12 mouse cellular contexts compared by ENCODE assay signal in the genomic region with DNA sequence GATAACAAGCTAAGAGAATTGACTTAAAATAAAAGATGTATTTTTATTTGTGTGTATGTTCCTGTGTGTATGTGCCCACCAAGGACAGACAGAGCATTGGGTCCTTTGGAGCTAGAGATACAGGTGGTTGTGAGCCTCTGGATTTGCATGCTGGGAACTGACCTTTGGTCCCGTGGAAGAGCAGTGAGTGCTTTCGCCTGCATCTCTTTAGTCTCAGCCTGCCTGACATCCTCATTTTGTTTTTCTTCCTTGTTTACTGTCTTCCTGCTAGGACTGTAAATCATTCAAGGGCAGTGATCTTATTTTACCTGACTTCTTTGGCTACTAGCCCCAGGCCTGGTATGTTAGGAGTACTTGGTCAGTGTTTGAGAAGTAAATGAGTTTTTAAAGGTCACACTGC. TPM values are rescaled to one million over a fixed set of nuclear protein-coding genes. Genes with fewer than 3 reads are reported as not detected.
DNase-seq lines count a peak whose midpoint lies in the region; ATAC-seq and TF ChIP-seq lines count a peak whose summit lies in the region.
"Had no signal": no experiment of that assay in that cellular context is flagged by ENCODE, and none has a peak within 500 bp of the region (broad histone marks: within the 10 kb centered on the region; RNA-seq: fewer than 3 reads in every experiment).

No protein-coding gene starts in this region.

- intact Hi-C loops in heart, postnatal 14 days (cut with DNase I): no loop called here

- WGBS in kidney, embryonic 14.5 days: 40% methylated on average over 2 of the region's 2 CpGs
- 84% methylated on average over 2 of the region's 2 CpGs for WGBS in embryonic facial prominence, embryonic 13.5 days
- WGBS in midbrain, postnatal 0 days: 70% methylated on average over 2 of the region's 2 CpGs

- H3K9me3 ChIP-seq in kidney, embryonic 14.5 days (ENCODE audit: control insufficient read depth, low read length): no peaks in the 10 kb centered on the region
- H3K9me3 ChIP-seq in embryonic facial prominence, embryonic 13.5 days: no peaks in the 10 kb centered on the region
- H3K9me3 ChIP-seq in midbrain, postnatal 0 days (ENCODE audit: low read length): no peaks in the 10 kb centered on the region

- no peaks in the 10 kb centered on the region for H3K36me3 ChIP-seq in kidney, embryonic 14.5 days (ENCODE audit: control insufficient read depth, insufficient read depth, low read length)
- 0 out of 2 replicates have a peak, but pooled peaks cover 3% of the 10 kb centered on the region for H3K36me3 ChIP-seq in embryonic facial prominence, embryonic 13.5 days
- H3K36me3 ChIP-seq in midbrain, postnatal 0 days (ENCODE audit: insufficient read depth, low read length): no peaks in the 10 kb centered on the region

- ATAC-seq in kidney, embryonic 14.5 days (ENCODE audit: low FRiP score, low TSS enrichment): no peak
- ATAC-seq in embryonic facial prominence, embryonic 13.5 days (ENCODE audit: insufficient number of reproducible peaks, insufficient read depth, low FRiP score, low TSS enrichment, low read depth): no peak
- ATAC-seq in midbrain, postnatal 0 days (ENCODE audit: low FRiP score): no peak
- ATAC-seq in granulocyte monocyte progenitor cell, adult 5-6 weeks (replicated peaks; ENCODE audit: poor library complexity, severe bottlenecking): no peak

- no peak overlapping the region for H3K4me3 ChIP-seq in kidney, embryonic 14.5 days (ENCODE audit: low read length)
- no peak overlapping the region for H3K4me3 ChIP-seq in embryonic facial prominence, embryonic 13.5 days
- no peak overlapping the region for H3K4me3 ChIP-seq in midbrain, postnatal 0 days (ENCODE audit: low read depth, low read length)

- no peak for TF ChIP-seq CTCF in midbrain, postnatal 0 days (IDR thresholded peaks at IDR 0.05)

- H3K4me1 ChIP-seq in kidney, embryonic 14.5 days (ENCODE audit: control insufficient read depth, insufficient read depth, low read length): peaks cover 9% of the 10 kb centered on the region; the same call in 1 of the 2 replicates
- H3K4me1 ChIP-seq in embryonic facial prominence, embryonic 13.5 days: peaks cover 9% of the 10 kb centered on the region
- H3K4me1 ChIP-seq in midbrain, postnatal 0 days (ENCODE audit: insufficient read depth, low read length): peaks cover 4% of the 10 kb centered on the region; the same call in 1 of the 2 replicates

- no peak overlapping the region for H3K27ac ChIP-seq in kidney, embryonic 14.5 days (ENCODE audit: low read depth, low read length)
- H3K27ac ChIP-seq in embryonic facial prominence, embryonic 13.5 days: no peak overlapping the region
- no peak overlapping the region for H3K27ac ChIP-seq in midbrain, postnatal 0 days (ENCODE audit: low read depth, low read length)
- H3K27ac ChIP-seq: layer of hippocampus, adult 2 months had no signal

- H3K4me2 ChIP-seq in kidney, embryonic 14.5 days (replicated peaks; ENCODE audit: low read depth, low read length): no peak overlapping the region
- peak overlapping the region; percentile 75; the same call in 1 of the 2 replicates for H3K4me2 ChIP-seq in embryonic facial prominence, embryonic 13.5 days
- H3K4me2 ChIP-seq in midbrain, postnatal 0 days (ENCODE audit: low read depth, low read length, poor library complexity, severe bottlenecking): peak overlapping the region; percentile 59; the same call in 1 of the 2 replicates

- no peaks in the 10 kb centered on the region for H3K27me3 ChIP-seq in kidney, embryonic 14.5 days (ENCODE audit: control insufficient read depth, insufficient read depth, low read length)
- no peaks in the 10 kb centered on the region for H3K27me3 ChIP-seq in embryonic facial prominence, embryonic 13.5 days
- H3K27me3 ChIP-seq in midbrain, postnatal 0 days (ENCODE audit: insufficient read depth, low read length): no peaks in the 10 kb centered on the region

- H3K9ac ChIP-seq in kidney, embryonic 14.5 days (ENCODE audit: low read depth, low read length): no peak overlapping the region
- H3K9ac ChIP-seq in embryonic facial prominence, embryonic 13.5 days: peak overlapping the region; percentile 6; the same call in 1 of the 2 replicates
- H3K9ac ChIP-seq in midbrain, postnatal 0 days (replicated peaks; ENCODE audit: low read length, poor library complexity, severe bottlenecking): no peak overlapping the region

- peak; percentile 77 for DNase-seq in kidney, adult 11 months
- peak; percentile 45 for DNase-seq in kidney, postnatal 10 days
- DNase-seq in midbrain, postnatal 0 days (ENCODE audit: low spot score): no peak
- DNase-seq in testis, postnatal 10 days (ENCODE audit: low spot score): no peak
- DNase-seq in heart, postnatal 14 days: no peak
- DNase-seq: cerebellum, adult 9-10 months; gastrocnemius, postnatal 36 days; thymus, adult 2 months had no signal

RNA-seq across cellular contexts. Expression of a gene that starts 1.5 kb away (rescaled TPM):
- 34.8 and 43.7 TPM in 2 replicates for polyA plus RNA-seq in kidney, embryonic 14.5 days (2014; fragmentation: Nextera tagmentation; extraction: Ambion mirVana)
- polyA plus RNA-seq in embryonic facial prominence, embryonic 13.5 days (2015; fragmentation: Nextera tagmentation; extraction: Ambion mirVana): 158 and 211 TPM in 2 replicates
- 41.7 and 44.2 TPM in 2 replicates for total RNA-seq in midbrain, postnatal 0 days (2014; rRNA removed)
- polyA plus RNA-seq in midbrain, postnatal 0 days (2015; fragmentation: Nextera tagmentation; extraction: Ambion mirVana): 34.7 and 36.2 TPM in 2 replicates
- 10 to 100 TPM; 18.3 to 22.0 TPM for total RNA-seq in heart, postnatal 14 days (2021)
- total RNA-seq in granulocyte monocyte progenitor cell, adult 5-6 weeks (2014; fragmentation: Nextera tagmentation): 48.3 and 55.4 TPM in 2 replicates
- total RNA-seq in granulocyte monocyte progenitor cell, adult 5-6 weeks (2017): 51.4 and 73.0 TPM in 2 replicates

RNA-seq across cellular contexts. Expression of a gene that starts 12.9 kb away (rescaled TPM):
- 84.5 and 85.3 TPM in 2 replicates for polyA plus RNA-seq in kidney, embryonic 14.5 days (2014; fragmentation: Nextera tagmentation; extraction: Ambion mirVana)
- 96.8 and 106 TPM in 2 replicates for polyA plus RNA-seq in embryonic facial prominence, embryonic 13.5 days (2015; fragmentation: Nextera tagmentation; extraction: Ambion mirVana)
- total RNA-seq in midbrain, postnatal 0 days (2014; rRNA removed): 19.5 and 22.0 TPM in 2 replicates
- polyA plus RNA-seq in midbrain, postnatal 0 days (2015; fragmentation: Nextera tagmentation; extraction: Ambion mirVana): 47.3 and 52.7 TPM in 2 replicates
- 10 to 100 TPM; 20.4 to 25.2 TPM for total RNA-seq in heart, postnatal 14 days (2021)
- 51.1 and 73.0 TPM in 2 replicates for total RNA-seq in granulocyte monocyte progenitor cell, adult 5-6 weeks (2014; fragmentation: Nextera tagmentation)
- 47.2 and 49.8 TPM in 2 replicates for total RNA-seq in granulocyte monocyte progenitor cell, adult 5-6 weeks (2017)

RNA-seq across cellular contexts. Expression of a gene that starts 34.7 kb away (rescaled TPM):
- polyA plus RNA-seq in kidney, embryonic 14.5 days (2014; fragmentation: Nextera tagmentation; extraction: Ambion mirVana): 8.5 and 10.3 TPM in 2 replicates
- polyA plus RNA-seq in embryonic facial prominence, embryonic 13.5 days (2015; fragmentation: Nextera tagmentation; extraction: Ambion mirVana): 21.8 and 25.0 TPM in 2 replicates
- total RNA-seq in midbrain, postnatal 0 days (2014; rRNA removed): 10.5 and 12.5 TPM in 2 replicates
- polyA plus RNA-seq in midbrain, postnatal 0 days (2015; fragmentation: Nextera tagmentation; extraction: Ambion mirVana): 12.8 and 15.7 TPM in 2 replicates
- total RNA-seq in heart, postnatal 14 days (2021): 10 to 100 TPM; 13.6 to 17.3 TPM
- 4.3 TPM in 1 of 2 replicates, not detected in the other for total RNA-seq in granulocyte monocyte progenitor cell, adult 5-6 weeks (2014; fragmentation: Nextera tagmentation)
- 0.52 and 1.2 TPM in 2 replicates for total RNA-seq in granulocyte monocyte progenitor cell, adult 5-6 weeks (2017)

Comparison
In these comparisons a context has a peak if more than half of its experiments do, and no peak if none do; other contexts are left out.
1. DNase-seq: peak in kidney, adult 11 months (single experiment) and kidney, postnatal 10 days (single experiment); none in midbrain, postnatal 0 days (single experiment), testis, postnatal 10 days (single experiment) and heart, postnatal 14 days (0 of 2).